Mouse (Mus musculus): ENCODE results near the gene Braf.

DNA sequence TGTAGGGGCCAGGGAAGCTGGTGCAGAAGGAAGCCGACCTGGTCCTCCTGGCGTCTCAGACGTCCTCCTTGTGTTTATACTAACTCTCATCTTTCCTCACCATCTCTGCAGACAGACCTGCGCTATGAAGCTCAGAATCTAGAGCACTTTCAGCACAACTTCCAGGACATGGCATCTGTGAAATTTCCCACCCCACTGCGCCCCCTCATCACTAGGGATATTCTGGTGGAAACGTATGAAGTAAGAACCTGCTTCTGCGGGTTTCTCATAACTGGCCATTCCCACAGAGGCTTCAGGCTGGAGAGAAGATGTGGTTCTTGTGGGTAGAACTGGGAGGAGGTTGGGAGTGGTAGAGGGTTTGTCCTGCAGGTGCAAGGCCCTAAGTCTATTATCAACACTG, 145.7 kb downstream of the Braf start:
- TF ChIP-seq CTCF (IDR thresholded peaks at IDR 0.05; ENCODE audit: control insufficient read depth, insufficient read depth, low read length) (no peak), POLR2A (IDR thresholded peaks at IDR 0.05; ENCODE audit: borderline replicate concordance, control insufficient read depth, low read depth, low read length) (no peak)

Data from bone marrow, adult 2 months (tissue).